25 mouse cellular contexts compared by ENCODE assay signal in genomic region chr2:102805283-102805682, GRCm38 (mm10).
DNase-seq lines count a peak whose midpoint lies in the region; ATAC-seq lines count a peak whose summit lies in the region.
"Had no signal": no experiment of that assay in that cellular context is flagged by ENCODE, and none has a peak within 500 bp of the region (broad histone marks: within the 10 kb centered on the region; RNA-seq: fewer than 3 reads in every experiment).

No protein-coding gene starts in this region.

- no peaks in the 10 kb centered on the region for H3K9me3 ChIP-seq in lung, embryonic 15.5 days
- no peaks in the 10 kb centered on the region for H3K9me3 ChIP-seq in forebrain, embryonic 10.5 days
- H3K9me3 ChIP-seq: embryonic facial prominence, embryonic 12.5 days; forebrain, embryonic 15.5 days; G1E; hindbrain, embryonic 10.5 days; limb, embryonic 10.5 days; megakaryocyte, embryonic 14.5 days; neural tube, embryonic 12.5 days had no signal

- peak; percentile 52; the same call in 1 of the 2 replicates for ATAC-seq in lung, embryonic 15.5 days (ENCODE audit: borderline replicate concordance, extremely low read depth, low FRiP score, low TSS enrichment)
- ATAC-seq: forebrain, embryonic 15.5 days; hindbrain, embryonic 16.5 days had no signal

- intact Hi-C loops in heart, postnatal 25 days (cut with DNase I), result loop anchor here (10.0 kb wide), 1 partner anchor 100 kb away; the partner anchor contains the start of gene Cd44

- H3K36me3 ChIP-seq in lung, embryonic 15.5 days, result no peaks in the 10 kb centered on the region
- H3K36me3 ChIP-seq in forebrain, embryonic 10.5 days (replicated peaks), result no peaks in the 10 kb centered on the region
- H3K36me3 ChIP-seq: embryonic facial prominence, embryonic 12.5 days; forebrain, embryonic 15.5 days; hindbrain, embryonic 10.5 days; limb, embryonic 10.5 days; neural tube, embryonic 12.5 days had no signal

- no peak overlapping the region for H3K4me2 ChIP-seq in lung, embryonic 15.5 days
- H3K4me2 ChIP-seq: embryonic facial prominence, embryonic 12.5 days; forebrain, embryonic 15.5 days; neural tube, embryonic 12.5 days had no signal

- H3K27me3 ChIP-seq in lung, embryonic 15.5 days, result no peaks in the 10 kb centered on the region
- no peaks in the 10 kb centered on the region for H3K27me3 ChIP-seq in forebrain, embryonic 10.5 days (ENCODE audit: poor library complexity, severe bottlenecking)
- H3K27me3 ChIP-seq: CH12.LX; embryonic facial prominence, embryonic 12.5 days; forebrain, embryonic 15.5 days; neural tube, embryonic 12.5 days had no signal

- 57% methylated on average over 6 of the region's 6 CpGs for WGBS in lung, embryonic 15.5 days
- WGBS in forebrain, embryonic 10.5 days, result 84% methylated on average over 6 of the region's 6 CpGs

- no peak overlapping the region for H3K4me3 ChIP-seq in lung, embryonic 15.5 days
- H3K4me3 ChIP-seq in forebrain, embryonic 10.5 days, result no peak overlapping the region
- H3K4me3 ChIP-seq: embryonic facial prominence, embryonic 12.5 days; forebrain, embryonic 15.5 days; hindbrain, embryonic 10.5 days; layer of hippocampus, adult 2 months; limb, embryonic 10.5 days; megakaryocyte, embryonic 14.5 days; neural tube, embryonic 12.5 days had no signal

- DNase-seq in heart, postnatal 4 days, result peak; percentile 8
- no peak for DNase-seq in heart, postnatal 25 days (ENCODE audit: low spot score)
- peak; percentile 61 for DNase-seq in 3T3-L1 (ENCODE audit: low read depth, low spot score)
- DNase-seq in lung, postnatal 36 days, result peak; percentile 44
- no peak for DNase-seq in cerebellum, postnatal 36 days
- no peak for DNase-seq in forebrain, embryonic 10.5 days (ENCODE audit: extremely low spot score, low spot score)
- DNase-seq: adrenal gland, adult 2 months; cerebellum, adult 11-12 months; cerebellum, postnatal 14 days; gastrocnemius, postnatal 10 days; midbrain, embryonic 14.5 days; right cerebral cortex, postnatal 25 days; spleen, adult 18-20 months; thymus, postnatal 14 days had no signal

- H3K9ac ChIP-seq in lung, embryonic 15.5 days, result no peak overlapping the region
- H3K9ac ChIP-seq: embryonic facial prominence, embryonic 12.5 days; forebrain, embryonic 15.5 days; neural tube, embryonic 12.5 days had no signal

- peaks cover 11% of the 10 kb centered on the region; the same call in 1 of the 2 replicates for H3K4me1 ChIP-seq in lung, embryonic 15.5 days
- no peaks in the 10 kb centered on the region for H3K4me1 ChIP-seq in forebrain, embryonic 10.5 days
- H3K4me1 ChIP-seq: embryonic facial prominence, embryonic 12.5 days; forebrain, embryonic 15.5 days; hindbrain, embryonic 10.5 days; limb, embryonic 10.5 days; neural tube, embryonic 12.5 days had no signal

- no peak overlapping the region; the same call in 1 of the 2 replicates for H3K27ac ChIP-seq in lung, embryonic 15.5 days
- no peak overlapping the region for H3K27ac ChIP-seq in forebrain, embryonic 10.5 days
- H3K27ac ChIP-seq: embryonic facial prominence, embryonic 12.5 days; forebrain, embryonic 15.5 days; hindbrain, embryonic 10.5 days; layer of hippocampus, adult 2 months; limb, embryonic 10.5 days; neural tube, embryonic 12.5 days had no signal

Comparison
In these comparisons a context has a peak if more than half of its experiments do, and no peak if none do; other contexts are left out.
1. DNase-seq: peak in heart, postnatal 4 days (single experiment), 3T3-L1 (single experiment) and lung, postnatal 36 days (single experiment); none in heart, postnatal 25 days (single experiment), cerebellum, postnatal 36 days (0 of 2) and forebrain, embryonic 10.5 days (single experiment).